Mouse (Mus musculus) MEL (cell line): ENCODE results near the gene Nr4a1. TPM values are rescaled to one million over a fixed set of nuclear protein-coding genes. Genes with fewer than 3 reads are reported as not detected.

ENCODE experiments used
- DNase-seq: peaks from one replicate; pipeline ENCODE4 v3.0.0; 2011; ENCODE audit warnings: low read depth, low spot score
- H3K27ac ChIP-seq: 2 replicates; pipeline ENCODE4 v1.5.1; 2012; ENCODE audit warnings: low read depth, mild to moderate bottlenecking, control low read depth, low read length, moderate library complexity; ENCODE audit not compliant: control insufficient read depth
- H3K27me3 ChIP-seq, 2 experiments: fragments of 150-350 bp in 1 of 2; sonication (generic) in 1 of 2; 2 replicates each; pipeline ENCODE4 v1.6.1; 2012; ENCODE audit warnings: low read length in 2 of 2, mild to moderate bottlenecking in 2 of 2, improper control_type of control experiment in 1 of 2, moderate library complexity in 1 of 2; ENCODE audit not compliant: insufficient read depth in 2 of 2, control insufficient read depth in 1 of 2
- H3K36me3 ChIP-seq, 2 experiments: 2 replicates each; pipeline ENCODE4 v1.6.1; 2012 to 2014; ENCODE audit warnings: low read length in 2 of 2, improper control_type of control experiment in 1 of 2, inconsistent platforms in 1 of 2, mild to moderate bottlenecking in 1 of 2; ENCODE audit not compliant: insufficient read depth in 2 of 2, control insufficient read depth in 1 of 2
- H3K4me1 ChIP-seq, 2 experiments: fragments of 150-350 bp in 1 of 2; sonication (generic) in 1 of 2; 2 replicates each; pipeline ENCODE4 v1.6.1; 2012; ENCODE audit warnings: low read length in 2 of 2, improper control_type of control experiment in 1 of 2, mild to moderate bottlenecking in 1 of 2; ENCODE audit not compliant: insufficient read depth in 2 of 2, control insufficient read depth in 1 of 2
- H3K4me3 ChIP-seq, 2 experiments: fragments of 150-350 bp in 1 of 2; sonication (generic) in 1 of 2; 2 replicates each; pipeline ENCODE4 v1.5.1; 2012; ENCODE audit warnings: low read depth in 2 of 2, low read length in 2 of 2, mild to moderate bottlenecking in 2 of 2, moderate library complexity in 2 of 2, control low read depth in 1 of 2, improper control_type of control experiment in 1 of 2; ENCODE audit not compliant: control insufficient read depth in 1 of 2, insufficient read depth in 1 of 2
- H3K79me2 ChIP-seq: 2 replicates; pipeline ENCODE4 v1.6.1; 2012; ENCODE audit warnings: mild to moderate bottlenecking, low read length, moderate library complexity; ENCODE audit not compliant: control insufficient read depth, poor library complexity, insufficient read depth
- H3K9ac ChIP-seq: 2 replicates; pipeline ENCODE4 v1.6.1; 2012; ENCODE audit warnings: low read depth, mild to moderate bottlenecking, control low read depth, low read length, moderate library complexity; ENCODE audit not compliant: control insufficient read depth, poor library complexity, severe bottlenecking
- H3K9me3 ChIP-seq: fragments of 150-350 bp; sonication (generic); replicated peaks from 2 replicates; pipeline ENCODE4 v1.6.1; 2012; ENCODE audit warnings: mild to moderate bottlenecking, low read length, improper control_type of control experiment, moderate library complexity; ENCODE audit not compliant: insufficient read depth
- CHD1 ChIP-seq: IDR thresholded peaks from 2 replicates; pipeline ENCODE4 v1.6.1; 2012; ENCODE audit warnings: low read depth, mild to moderate bottlenecking, inconsistent platforms, low read length, improper control_type of control experiment
- CHD2 ChIP-seq: IDR thresholded peaks from 2 replicates; pipeline ENCODE4 v1.6.1; 2011; ENCODE audit warnings: low read length, improper control_type of control experiment
- CTCF ChIP-seq, 3 experiments: IDR thresholded peaks in 2 of 3; conservative IDR thresholded peaks in 1 of 3; 2 replicates each; pipeline ENCODE4 v1.5.1; 2011 to 2012; ENCODE audit warnings: low read length in 3 of 3, low read depth in 2 of 3, mild to moderate bottlenecking in 2 of 3, improper control_type of control experiment in 1 of 3, inconsistent platforms in 1 of 3, mixed read lengths in 1 of 3, moderate library complexity in 1 of 3; ENCODE audit not compliant: control insufficient read depth in 1 of 3, insufficient read depth in 1 of 3, poor library complexity in 1 of 3, severe bottlenecking in 1 of 3
- E2F4 ChIP-seq: IDR thresholded peaks from 2 replicates; pipeline ENCODE4 v1.6.1; 2011; ENCODE audit warnings: low read depth, low read length, improper control_type of control experiment, borderline replicate concordance
- ELF1 ChIP-seq: IDR thresholded peaks from 2 replicates; pipeline ENCODE4 v1.6.1; 2014; ENCODE audit warnings: low read depth, mild to moderate bottlenecking, inconsistent platforms, low read length, improper control_type of control experiment, moderate library complexity
- EP300 ChIP-seq, 2 experiments: IDR thresholded peaks; 2 replicates each; pipeline ENCODE4 v1.6.1; 2011; ENCODE audit warnings: improper control_type of control experiment in 2 of 2, low read length in 2 of 2, low read depth in 1 of 2, mild to moderate bottlenecking in 1 of 2
- ETS1 ChIP-seq: IDR thresholded peaks from 2 replicates; pipeline ENCODE4 v1.6.1; 2012; ENCODE audit warnings: low read depth, mild to moderate bottlenecking, inconsistent platforms, low read length, improper control_type of control experiment, moderate library complexity
- GABPA ChIP-seq: IDR thresholded peaks from 2 replicates; pipeline ENCODE4 v1.6.1; 2012; ENCODE audit warnings: low read depth, mild to moderate bottlenecking, inconsistent platforms, low read length, improper control_type of control experiment, moderate library complexity
- GATA1 ChIP-seq: IDR thresholded peaks from 2 replicates; pipeline ENCODE4 v1.6.1; 2011; ENCODE audit warnings: low read depth, low read length, improper control_type of control experiment
- HCFC1 ChIP-seq: IDR thresholded peaks from 2 replicates; pipeline ENCODE4 v1.6.1; 2012; ENCODE audit warnings: low read depth, mild to moderate bottlenecking, inconsistent platforms, low read length, improper control_type of control experiment, moderate library complexity
- JUND ChIP-seq: IDR thresholded peaks from 2 replicates; pipeline ENCODE4 v1.6.1; 2011; ENCODE audit warnings: low read depth, mild to moderate bottlenecking, improper control_type of control experiment, low read length
- MAFK ChIP-seq: IDR thresholded peaks from 2 replicates; pipeline ENCODE4 v1.6.1; 2011; ENCODE audit warnings: low read depth, mild to moderate bottlenecking, low read length, improper control_type of control experiment, borderline replicate concordance
- MAZ ChIP-seq: IDR thresholded peaks from 2 replicates; pipeline ENCODE4 v1.6.1; 2012; ENCODE audit warnings: low read depth, mild to moderate bottlenecking, inconsistent platforms, low read length, improper control_type of control experiment
- MYC ChIP-seq: IDR thresholded peaks from 2 replicates; pipeline ENCODE4 v1.6.1; 2011; ENCODE audit warnings: low read depth, mild to moderate bottlenecking, low read length, improper control_type of control experiment, moderate library complexity
- NELFE ChIP-seq: IDR thresholded peaks from 2 replicates; pipeline ENCODE4 v1.6.1; 2011; ENCODE audit warnings: low read depth, low read length, improper control_type of control experiment
- NRF1 ChIP-seq: IDR thresholded peaks from 2 replicates; pipeline ENCODE4 v1.6.1; 2014; ENCODE audit warnings: low read depth, mild to moderate bottlenecking, inconsistent platforms, low read length, improper control_type of control experiment, moderate library complexity; ENCODE audit not compliant: poor library complexity, insufficient read depth, severe bottlenecking
- POLR2A ChIP-seq, 2 experiments: IDR thresholded peaks; 2 replicates each; pipeline ENCODE4 v1.6.1; 2011 to 2012; ENCODE audit warnings: low read length in 2 of 2, mild to moderate bottlenecking in 2 of 2, control low read depth in 1 of 2, improper control_type of control experiment in 1 of 2, low read depth in 1 of 2, moderate library complexity in 1 of 2; ENCODE audit not compliant: control insufficient read depth in 1 of 2, insufficient read depth in 1 of 2, poor library complexity in 1 of 2
- POLR2AphosphoS5 ChIP-seq: IDR thresholded peaks from 2 replicates; pipeline ENCODE4 v1.6.1; 2012; ENCODE audit warnings: low read depth, borderline replicate concordance, mild to moderate bottlenecking, inconsistent platforms, low read length, moderate library complexity, mixed read lengths
- RAD21 ChIP-seq: IDR thresholded peaks from 2 replicates; pipeline ENCODE4 v1.6.1; 2011; ENCODE audit warnings: mild to moderate bottlenecking, low read depth, low read length, improper control_type of control experiment
- RCOR1 ChIP-seq: IDR thresholded peaks from 2 replicates; pipeline ENCODE4 v1.6.1; 2012; ENCODE audit warnings: low read depth, mild to moderate bottlenecking, inconsistent platforms, low read length, improper control_type of control experiment
- SIN3A ChIP-seq: IDR thresholded peaks from 2 replicates; pipeline ENCODE4 v1.6.1; 2012; ENCODE audit warnings: low read length, improper control_type of control experiment, inconsistent platforms
- SMC3 ChIP-seq: IDR thresholded peaks from 2 replicates; pipeline ENCODE4 v1.6.1; 2011; ENCODE audit warnings: low read depth, low read length, improper control_type of control experiment
- TCF12 ChIP-seq: IDR thresholded peaks from 2 replicates; pipeline ENCODE4 v1.6.1; 2014; ENCODE audit warnings: low read depth, mild to moderate bottlenecking, inconsistent platforms, low read length, improper control_type of control experiment, moderate library complexity
- USF1 ChIP-seq: IDR thresholded peaks from 2 replicates; pipeline ENCODE4 v1.6.1; 2014; ENCODE audit warnings: low read depth, mild to moderate bottlenecking, inconsistent platforms, low read length, improper control_type of control experiment, moderate library complexity
- ZC3H11A ChIP-seq: IDR thresholded peaks from 2 replicates; pipeline ENCODE4 v1.6.1; 2012; ENCODE audit warnings: low read depth, mild to moderate bottlenecking, inconsistent platforms, low read length, improper control_type of control experiment
- ZKSCAN1 ChIP-seq: IDR thresholded peaks from 2 replicates; pipeline ENCODE4 v1.6.1; 2012; ENCODE audit warnings: low read depth, mild to moderate bottlenecking, inconsistent platforms, low read length, improper control_type of control experiment, moderate library complexity
- ZMIZ1 ChIP-seq: IDR thresholded peaks from 2 replicates; pipeline ENCODE4 v1.6.1; 2012; ENCODE audit warnings: low read depth, mild to moderate bottlenecking, inconsistent platforms, low read length, improper control_type of control experiment, moderate library complexity
- ZNF384 ChIP-seq: IDR thresholded peaks from 2 replicates; pipeline ENCODE4 v1.6.1; 2012; ENCODE audit warnings: low read depth, mild to moderate bottlenecking, inconsistent platforms, low read length, improper control_type of control experiment
- polyA plus RNA-seq, 2 experiments: library from polyadenylated mRNA; stranded (reverse) in 1 of 2; unstranded in 1 of 2; fragments of >175 nt in 1 of 2; fragments of >200 nt in 1 of 2; gene quantifications; 2 replicates each; pipeline versions ENCODE4 v1.2.1 to v1.2.4; 2012; ENCODE audit warnings: low replicate concordance in 2 of 2, low read depth in 1 of 2; ENCODE audit not compliant: insufficient read length in 2 of 2, insufficient read depth in 1 of 2, missing spikeins in 1 of 2
- total RNA-seq: library from RNA; depleted of rRNA; stranded (reverse); fragments of 300-350 nt; gene quantifications from 2 replicates; pipeline ENCODE4 v1.2.3, GENCODE M21; 2012

Nr4a1 gene
- total and polyA plus RNA-seq, 3 experiments, result 2.0 to 12.8 TPM; not detected in 1

DNA sequence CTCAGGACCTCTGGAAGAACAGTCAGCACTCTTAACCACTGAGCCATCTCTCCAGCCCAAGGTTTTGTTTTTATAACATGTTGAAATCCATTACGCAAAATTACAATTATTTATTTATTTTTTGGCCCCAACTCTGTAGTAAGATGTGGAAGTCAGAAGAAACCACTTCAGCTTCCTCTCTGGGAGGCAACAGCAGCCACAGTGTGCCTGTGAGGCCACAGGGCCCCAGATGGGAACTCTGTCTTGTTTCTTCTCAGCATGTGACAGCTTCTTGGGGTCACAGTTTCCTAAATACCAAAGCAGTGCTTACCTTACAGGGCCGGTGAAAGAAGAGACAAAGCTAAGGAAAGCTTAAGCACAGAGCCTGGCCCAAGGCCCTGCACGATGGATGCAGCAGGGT, 10.1 kb upstream of the Nr4a1 start:
- Histone ChIP-seq H3K4me3 (no peak overlapping the region), H3K79me2 (no peaks in the 10 kb centered on the region; the same call in 1 of the 2 replicates), H3K27me3 (no peaks in the 10 kb centered on the region), H3K4me1 (peaks cover 0 to 20% of the 10 kb centered on the region in 2 experiments; a peak in 2 of 4 replicates), H3K9me3 (no peaks in the 10 kb centered on the region), H3K36me3 (peaks cover 0 to 10% of the 10 kb centered on the region in 2 experiments; a peak in 2 of 4 replicates), H3K27ac (no peak overlapping the region), H3K9ac (no peak overlapping the region)
- DNase-seq, result no peak
- TF ChIP-seq NRF1 (no peak), E2F4 (no peak), ZC3H11A (no peak), NELFE (no peak), CTCF (IDR thresholded peaks at IDR 0.05 in 2 of 3, conservative IDR thresholded peaks at IDR 0.05 in 1 of 3; ENCODE audit: control insufficient read depth in 1 of 3, insufficient read depth in 1 of 3, low read depth in 2 of 3, low read length in 3 of 3, poor library complexity in 1 of 3, severe bottlenecking in 1 of 3) (no peak), JUND (no peak), RAD21 (no peak), RCOR1 (no peak), ZNF384 (no peak), MYC (no peak), CHD2 (no peak), GABPA (no peak), TCF12 (no peak), ELF1 (no peak), SMC3 (no peak), SIN3A (no peak), CHD1 (no peak)

DNA sequence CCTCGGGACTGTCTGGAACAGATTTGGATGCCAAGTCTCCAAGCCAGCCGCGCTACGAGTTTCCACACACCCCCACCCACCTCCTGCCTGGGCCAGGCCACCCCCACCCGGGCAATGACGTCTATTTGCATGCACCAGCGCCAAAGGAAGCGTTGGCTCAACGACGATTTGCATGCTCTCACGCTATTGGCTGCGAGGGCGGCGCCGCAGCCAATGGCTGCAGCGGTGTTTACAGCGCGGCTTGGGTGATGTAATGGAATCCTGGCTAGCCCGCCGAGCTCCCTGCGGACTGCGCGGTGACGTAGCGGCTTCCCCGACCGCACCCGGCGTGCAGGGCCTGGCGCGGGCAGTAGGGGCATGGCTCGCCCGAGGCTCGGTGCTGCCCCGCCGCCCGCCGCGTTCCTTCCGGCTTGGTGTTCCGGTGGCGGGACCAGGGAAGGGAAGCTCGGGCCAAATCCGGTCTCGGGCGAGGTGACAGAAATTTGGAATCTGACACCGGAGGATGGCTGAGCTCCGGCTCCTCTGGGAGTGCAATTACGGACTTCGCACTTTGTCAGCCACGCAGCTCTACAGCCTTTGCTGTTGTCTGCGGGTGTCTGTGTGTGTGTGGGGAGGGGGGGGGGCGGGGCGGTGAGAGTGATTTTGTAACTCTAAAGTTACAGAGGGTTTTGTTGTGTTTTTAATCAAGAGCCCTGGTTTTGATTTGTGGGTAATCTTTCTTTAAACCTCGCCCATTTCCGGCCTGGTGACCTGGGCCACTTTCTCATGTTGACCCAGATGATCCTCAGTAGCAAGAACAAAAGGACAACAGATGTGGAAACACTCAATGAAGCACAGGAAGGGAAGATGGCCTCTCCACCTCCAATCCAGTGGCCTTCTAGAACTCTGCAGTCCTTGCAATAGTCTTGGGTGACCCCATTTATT, 7.6 kb upstream of the Nr4a1 start:
- Histone ChIP-seq H3K4me1 (peaks cover 0 to 17% of the 10 kb centered on the region in 2 experiments; a peak in 2 of 4 replicates), H3K4me3 (peak overlapping the region; percentile 72 to 73), H3K27ac (peak overlapping the region; percentile 33; the same call in 1 of the 2 replicates), H3K27me3 (no peaks in the 10 kb centered on the region), H3K9me3 (no peaks in the 10 kb centered on the region), H3K36me3 (peaks cover 0 to 10% of the 10 kb centered on the region in 2 experiments; a peak in 2 of 4 replicates), H3K9ac (peak overlapping the region; percentile 75), H3K79me2 (no peaks in the 10 kb centered on the region; the same call in 1 of the 2 replicates)
- peak; percentile 100 for DNase-seq
- TF ChIP-seq EP300 (IDR thresholded peaks at IDR 0.05; ENCODE audit: low read depth in 1 of 2, low read length in 2 of 2) (peak in 1 of 2 experiments; percentile 40; a peak in 2 of 4 replicates), CHD2 (no peak), GABPA (peak; percentile 68; the same call in 1 of the 2 replicates), USF1 (peak; percentile 28; the same call in 1 of the 2 replicates), ETS1 (peak; percentile 98), MAZ (peak; percentile 94), SMC3 (peak; percentile 17), SIN3A (peak; percentile 74; the same call in 1 of the 2 replicates), TCF12 (peak; percentile 53), POLR2AphosphoS5 (no peak), HCFC1 (peak; percentile 81), ZMIZ1 (peak; percentile 66), ZKSCAN1 (0 out of 2 replicates have a peak, but pooled peaks have one; percentile 49), POLR2A (IDR thresholded peaks at IDR 0.05; ENCODE audit: control insufficient read depth in 1 of 2, insufficient read depth in 1 of 2, low read depth in 1 of 2, low read length in 2 of 2, poor library complexity in 1 of 2) (peak; percentile 64 to 82; a peak in 3 of 4 replicates), RAD21 (no peak), GATA1 (no peak), NRF1 (peak; percentile 45; the same call in 1 of the 2 replicates), MAFK (no peak), MYC (peak; percentile 72; the same call in 1 of the 2 replicates), RCOR1 (peak; percentile 44)
